8 mouse cellular contexts compared by ENCODE assay signal in genomic region chr14:54875844-54876538, GRCm38 (mm10). TPM values are rescaled to one million over a fixed set of nuclear protein-coding genes. Genes with fewer than 3 reads are reported as not detected.
DNase-seq lines count a peak whose midpoint lies in the region; ATAC-seq and TF ChIP-seq lines count a peak whose summit lies in the region.

No protein-coding gene starts in this region.

- no peak for TF ChIP-seq CTCF in ES-Bruce4 (IDR thresholded peaks at IDR 0.05; ENCODE audit: low read depth, low read length)

- peak overlapping the region; percentile 76 for H3K4me3 ChIP-seq in heart, embryonic 12.5 days
- H3K4me3 ChIP-seq in ES-Bruce4 (ENCODE audit: low read depth, low read length) = peak overlapping the region; percentile 70
- peak overlapping the region; percentile 75 for H3K4me3 ChIP-seq in embryonic facial prominence, embryonic 14.5 days (ENCODE audit: low read depth, low read length)
- H3K4me3 ChIP-seq in kidney, embryonic 14.5 days (ENCODE audit: low read length) = peak overlapping the region; percentile 73
- peak overlapping the region; percentile 95 for H3K4me3 ChIP-seq in megakaryocyte, embryonic 14.5 days (replicated peaks)

- peak overlapping the region; percentile 85 for H3K27ac ChIP-seq in heart, embryonic 12.5 days (ENCODE audit: poor library complexity, severe bottlenecking)
- no peak overlapping the region; the same call in 1 of the 2 replicates for H3K27ac ChIP-seq in ES-Bruce4 (ENCODE audit: insufficient read depth, low read length)
- peak overlapping the region; percentile 75; the same call in 1 of the 2 replicates for H3K27ac ChIP-seq in embryonic facial prominence, embryonic 14.5 days (replicated peaks; ENCODE audit: low read depth, low read length)
- peak overlapping the region; percentile 57 for H3K27ac ChIP-seq in kidney, embryonic 14.5 days (ENCODE audit: low read depth, low read length)

- H3K4me2 ChIP-seq in heart, embryonic 12.5 days = peak overlapping the region; percentile 98
- peak overlapping the region; percentile 87 for H3K4me2 ChIP-seq in embryonic facial prominence, embryonic 14.5 days (ENCODE audit: low read depth, low read length)
- peak overlapping the region; percentile 99 for H3K4me2 ChIP-seq in kidney, embryonic 14.5 days (replicated peaks; ENCODE audit: low read depth, low read length)

- peaks cover 7% of the 10 kb centered on the region; the same call in 1 of the 2 replicates for H3K27me3 ChIP-seq in heart, embryonic 12.5 days (replicated peaks)
- no peaks in the 10 kb centered on the region for H3K27me3 ChIP-seq in ES-Bruce4 (ENCODE audit: control insufficient read depth, insufficient read depth, low read length, poor library complexity, severe bottlenecking)
- H3K27me3 ChIP-seq in embryonic facial prominence, embryonic 14.5 days (replicated peaks; ENCODE audit: control insufficient read depth, insufficient read depth, low read length) = peaks cover 28% of the 10 kb centered on the region
- H3K27me3 ChIP-seq in kidney, embryonic 14.5 days (ENCODE audit: control insufficient read depth, insufficient read depth, low read length) = no peaks in the 10 kb centered on the region; the same call in 1 of the 2 replicates
- H3K27me3 ChIP-seq in megakaryocyte, embryonic 14.5 days (replicated peaks) = peaks cover 5% of the 10 kb centered on the region

- peaks cover 14% of the 10 kb centered on the region for H3K4me1 ChIP-seq in heart, embryonic 12.5 days (replicated peaks)
- H3K4me1 ChIP-seq in ES-Bruce4 (ENCODE audit: control insufficient read depth, insufficient read depth, low read length) = no peaks in the 10 kb centered on the region
- peaks cover 5% of the 10 kb centered on the region; the same call in 1 of the 2 replicates for H3K4me1 ChIP-seq in embryonic facial prominence, embryonic 14.5 days (ENCODE audit: control insufficient read depth, insufficient read depth, low read length)
- peaks cover 8% of the 10 kb centered on the region; the same call in 1 of the 2 replicates for H3K4me1 ChIP-seq in kidney, embryonic 14.5 days (ENCODE audit: control insufficient read depth, insufficient read depth, low read length)
- peaks cover 37% of the 10 kb centered on the region for H3K4me1 ChIP-seq in megakaryocyte, embryonic 14.5 days

- TF ChIP-seq POLR2A in ES-Bruce4 (IDR thresholded peaks at IDR 0.05; ENCODE audit: insufficient read depth, low read length) = no peak

- intact Hi-C loops in heart, postnatal 36 days (cut with DNase I) = no loop called here

- WGBS in heart, embryonic 12.5 days = 2% methylated on average over 36 of the region's 36 CpGs
- WGBS in embryonic facial prominence, embryonic 14.5 days = 2% methylated on average over 36 of the region's 36 CpGs
- 2% methylated on average over 36 of the region's 36 CpGs for WGBS in kidney, embryonic 14.5 days

- H3K36me3 ChIP-seq in heart, embryonic 12.5 days = no peaks in the 10 kb centered on the region
- no peaks in the 10 kb centered on the region for H3K36me3 ChIP-seq in ES-Bruce4 (ENCODE audit: control insufficient read depth, insufficient read depth, low read length, poor library complexity, severe bottlenecking)
- H3K36me3 ChIP-seq in embryonic facial prominence, embryonic 14.5 days (ENCODE audit: control insufficient read depth, insufficient read depth, low read length) = no peaks in the 10 kb centered on the region
- no peaks in the 10 kb centered on the region for H3K36me3 ChIP-seq in kidney, embryonic 14.5 days (ENCODE audit: control insufficient read depth, insufficient read depth, low read length)
- H3K36me3 ChIP-seq in megakaryocyte, embryonic 14.5 days (replicated peaks; ENCODE audit: low read length) = peaks cover 3% of the 10 kb centered on the region

- TF ChIP-seq EP300 in ES-Bruce4 (IDR thresholded peaks at IDR 0.05; ENCODE audit: insufficient read depth, low read depth, low read length) = no peak

- no peak for ATAC-seq in heart, embryonic 12.5 days (ENCODE audit: insufficient number of reproducible peaks, low FRiP score)
- peak; percentile 64 for ATAC-seq in embryonic facial prominence, embryonic 14.5 days (ENCODE audit: low read depth)
- peak; percentile 53; the same call in 1 of the 2 replicates for ATAC-seq in kidney, embryonic 14.5 days (ENCODE audit: low FRiP score, low TSS enrichment)

- peak overlapping the region; percentile 79 for H3K9ac ChIP-seq in heart, embryonic 12.5 days
- peak overlapping the region; percentile 74 for H3K9ac ChIP-seq in ES-Bruce4 (ENCODE audit: low read depth, poor library complexity, severe bottlenecking)
- H3K9ac ChIP-seq in embryonic facial prominence, embryonic 14.5 days (ENCODE audit: low read depth, low read length) = peak overlapping the region; percentile 75
- H3K9ac ChIP-seq in kidney, embryonic 14.5 days (ENCODE audit: low read depth, low read length) = peak overlapping the region; percentile 76

- no peaks in the 10 kb centered on the region for H3K9me3 ChIP-seq in heart, embryonic 12.5 days (replicated peaks)
- no peaks in the 10 kb centered on the region for H3K9me3 ChIP-seq in ES-Bruce4 (replicated peaks; ENCODE audit: control insufficient read depth, insufficient read depth, low read length, poor library complexity, severe bottlenecking)
- no peaks in the 10 kb centered on the region for H3K9me3 ChIP-seq in embryonic facial prominence, embryonic 14.5 days (ENCODE audit: control insufficient read depth, low read length)
- H3K9me3 ChIP-seq in kidney, embryonic 14.5 days (ENCODE audit: control insufficient read depth, low read length) = no peaks in the 10 kb centered on the region
- H3K9me3 ChIP-seq in megakaryocyte, embryonic 14.5 days = peaks cover 2% of the 10 kb centered on the region

- DNase-seq in heart, postnatal 36 days = no peak
- DNase-seq in embryonic facial prominence, embryonic 14.5 days (ENCODE audit: low spot score) = peak; percentile 47
- DNase-seq in ovary, adult 18-20 months (ENCODE audit: low spot score) = no peak
- no peak for DNase-seq in testis, postnatal 10 days (ENCODE audit: low spot score)

RNA-seq across cellular contexts. Expression of gene Ppp1r3e, which starts 1.4 kb away (rescaled TPM):
- 0.62 and 0.79 TPM in 2 replicates for polyA plus RNA-seq in heart, embryonic 12.5 days (2016; fragmentation: Nextera tagmentation; extraction: Ambion mirVana)
- total RNA-seq in heart, postnatal 36 days (2021) = 1 to 10 TPM; 2.6 to 2.9 TPM
- 4.2 and 6.3 TPM in 2 replicates for polyA plus RNA-seq in ES-Bruce4 (2011; ENCODE audit: insufficient read depth, insufficient read length, low read depth, missing spikeins)
- 2.1 and 2.4 TPM in 2 replicates for polyA plus RNA-seq in embryonic facial prominence, embryonic 14.5 days (2014; fragmentation: Nextera tagmentation; extraction: Ambion mirVana)
- 2.9 and 4.5 TPM in 2 replicates for polyA plus RNA-seq in kidney, embryonic 14.5 days (2014; fragmentation: Nextera tagmentation; extraction: Ambion mirVana)
- polyA plus RNA-seq in megakaryocyte, embryonic 14.5 days (2012; ENCODE audit: insufficient read depth, low replicate concordance) = 1.7 and 2.8 TPM in 2 replicates

RNA-seq across cellular contexts. Expression of gene Homez, which starts 5.2 kb away (rescaled TPM):
- polyA plus RNA-seq in heart, embryonic 12.5 days (2016; fragmentation: Nextera tagmentation; extraction: Ambion mirVana) = 7.4 and 10.4 TPM in 2 replicates
- total RNA-seq in heart, postnatal 36 days (2021) = 1 to 10 TPM; 5.2 to 8.8 TPM
- polyA plus RNA-seq in ES-Bruce4 (2011; ENCODE audit: insufficient read depth, insufficient read length, low read depth, missing spikeins) = 12.1 and 16.8 TPM in 2 replicates
- polyA plus RNA-seq in embryonic facial prominence, embryonic 14.5 days (2014; fragmentation: Nextera tagmentation; extraction: Ambion mirVana) = 9.1 and 11.5 TPM in 2 replicates
- polyA plus RNA-seq in kidney, embryonic 14.5 days (2014; fragmentation: Nextera tagmentation; extraction: Ambion mirVana) = 10.3 and 19.1 TPM in 2 replicates
- polyA plus RNA-seq in megakaryocyte, embryonic 14.5 days (2012; ENCODE audit: insufficient read depth, low replicate concordance) = 1.6 and 2.1 TPM in 2 replicates

RNA-seq across cellular contexts. Expression of gene Bcl2l2, which starts 7.2 kb away (rescaled TPM):
- 2.3 and 2.4 TPM in 2 replicates for polyA plus RNA-seq in heart, embryonic 12.5 days (2016; fragmentation: Nextera tagmentation; extraction: Ambion mirVana)
- 10 to 100 TPM; 42.1 to 43.4 TPM for total RNA-seq in heart, postnatal 36 days (2021)
- polyA plus RNA-seq in ES-Bruce4 (2011; ENCODE audit: insufficient read depth, insufficient read length, low read depth, missing spikeins) = 25.0 and 26.8 TPM in 2 replicates
- polyA plus RNA-seq in embryonic facial prominence, embryonic 14.5 days (2014; fragmentation: Nextera tagmentation; extraction: Ambion mirVana) = 4.5 and 4.8 TPM in 2 replicates
- 5.3 and 6.1 TPM in 2 replicates for polyA plus RNA-seq in kidney, embryonic 14.5 days (2014; fragmentation: Nextera tagmentation; extraction: Ambion mirVana)
- 15.0 and 39.5 TPM in 2 replicates for polyA plus RNA-seq in megakaryocyte, embryonic 14.5 days (2012; ENCODE audit: insufficient read depth, low replicate concordance)

RNA-seq across cellular contexts. Expression of gene Gm20521, which starts 7.2 kb away (rescaled TPM):
- polyA plus RNA-seq in heart, embryonic 12.5 days (2016; fragmentation: Nextera tagmentation; extraction: Ambion mirVana) = not detected in 2 replicates
- 1 to 10 TPM; 3.5 to 6.6 TPM for total RNA-seq in heart, postnatal 36 days (2021)
- polyA plus RNA-seq in ES-Bruce4 (2011; ENCODE audit: insufficient read depth, insufficient read length, low read depth, missing spikeins) = not detected in 2 replicates
- not detected in 2 replicates for polyA plus RNA-seq in embryonic facial prominence, embryonic 14.5 days (2014; fragmentation: Nextera tagmentation; extraction: Ambion mirVana)
- 0.44 TPM in 1 of 2 replicates, not detected in the other for polyA plus RNA-seq in kidney, embryonic 14.5 days (2014; fragmentation: Nextera tagmentation; extraction: Ambion mirVana)
- polyA plus RNA-seq in megakaryocyte, embryonic 14.5 days (2012; ENCODE audit: insufficient read depth, low replicate concordance) = 1.6 TPM in 1 of 2 replicates, not detected in the other

RNA-seq across cellular contexts. Expression of gene Pabpn1, which starts 16.3 kb away (rescaled TPM):
- polyA plus RNA-seq in heart, embryonic 12.5 days (2016; fragmentation: Nextera tagmentation; extraction: Ambion mirVana) = 96.3 and 101 TPM in 2 replicates
- 10 to 100 TPM; 45.8 to 51.0 TPM for total RNA-seq in heart, postnatal 36 days (2021)
- 317 and 318 TPM in 2 replicates for polyA plus RNA-seq in ES-Bruce4 (2011; ENCODE audit: insufficient read depth, insufficient read length, low read depth, missing spikeins)
- polyA plus RNA-seq in embryonic facial prominence, embryonic 14.5 days (2014; fragmentation: Nextera tagmentation; extraction: Ambion mirVana) = 110 and 118 TPM in 2 replicates
- 178 and 227 TPM in 2 replicates for polyA plus RNA-seq in kidney, embryonic 14.5 days (2014; fragmentation: Nextera tagmentation; extraction: Ambion mirVana)
- polyA plus RNA-seq in megakaryocyte, embryonic 14.5 days (2012; ENCODE audit: insufficient read depth, low replicate concordance) = 94.8 and 258 TPM in 2 replicates
